Mouse (Mus musculus): ENCODE results near the gene Gtf3c6.

- no peak for TF ChIP-seq GATA1 (IDR thresholded peaks at IDR 0.05; ENCODE audit: borderline replicate concordance, low read length)
- no peak for TF ChIP-seq FLI1 (IDR thresholded peaks at IDR 0.05; ENCODE audit: low read length)
Observed at GRCm38 (mm10) chr10:40227660-40228303, 30.1 kb downstream of the Gtf3c6 start.
